Mouse (Mus musculus): ENCODE results near the gene Cpped1.

Cpped1 gene

GRCm38 (mm10) chr16:11848990-11849658 is 60.1 kb downstream of the Cpped1 start:
- DNase-seq (ENCODE audit: inconsistent age in 2 of 2, low spot score in 1 of 2), result no peak

- no peak for DNase-seq (ENCODE audit: inconsistent age in 2 of 2, low spot score in 1 of 2)
These were observed 63.9 kb downstream of the Cpped1 start for GRCm38 (mm10) chr16:11845309-11845708.

GRCm38 (mm10) chr16:11843441-11843840 is 65.8 kb downstream of the Cpped1 start:
- DNase-seq (ENCODE audit: inconsistent age in 2 of 2, low spot score in 1 of 2), result no peak

- DNase-seq (ENCODE audit: inconsistent age in 2 of 2, low spot score in 1 of 2), result no peak
These were observed 75.8 kb downstream of the Cpped1 start for GRCm38 (mm10) chr16:11833474-11833873.

GRCm38 (mm10) chr16:11828816-11829215 is 80.4 kb downstream of the Cpped1 start:
- no peak for DNase-seq (ENCODE audit: inconsistent age in 2 of 2, low spot score in 1 of 2)

DNA sequence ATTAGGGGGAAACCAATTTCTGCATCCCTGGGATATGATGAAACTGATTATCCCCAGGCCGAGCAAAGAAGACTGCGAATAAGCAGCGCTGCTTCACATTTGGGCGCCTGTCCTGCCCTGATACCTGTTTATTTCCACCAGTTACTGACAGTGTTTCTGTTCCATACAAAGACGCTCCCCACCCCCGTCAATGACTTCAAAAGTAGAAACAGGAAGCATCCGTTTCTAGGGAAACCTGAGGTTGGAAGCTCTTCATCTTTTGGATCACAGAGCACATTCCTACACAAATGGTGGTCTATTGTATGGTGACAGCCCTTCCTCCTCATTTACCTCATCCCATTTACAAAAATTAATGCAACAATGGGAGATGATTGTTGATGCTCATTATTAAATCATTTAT is 84.4 kb downstream of the Cpped1 start:
- no peak for DNase-seq (ENCODE audit: inconsistent age in 2 of 2, low spot score in 1 of 2)

GRCm38 (mm10) chr16:11824385-11824784 is 84.9 kb downstream of the Cpped1 start:
- DNase-seq (ENCODE audit: inconsistent age in 2 of 2, low spot score in 1 of 2), result no peak

GRCm38 (mm10) chr16:11820791-11821190 is 88.5 kb downstream of the Cpped1 start:
- DNase-seq (ENCODE audit: inconsistent age in 2 of 2, low spot score in 1 of 2), result no peak

DNA sequence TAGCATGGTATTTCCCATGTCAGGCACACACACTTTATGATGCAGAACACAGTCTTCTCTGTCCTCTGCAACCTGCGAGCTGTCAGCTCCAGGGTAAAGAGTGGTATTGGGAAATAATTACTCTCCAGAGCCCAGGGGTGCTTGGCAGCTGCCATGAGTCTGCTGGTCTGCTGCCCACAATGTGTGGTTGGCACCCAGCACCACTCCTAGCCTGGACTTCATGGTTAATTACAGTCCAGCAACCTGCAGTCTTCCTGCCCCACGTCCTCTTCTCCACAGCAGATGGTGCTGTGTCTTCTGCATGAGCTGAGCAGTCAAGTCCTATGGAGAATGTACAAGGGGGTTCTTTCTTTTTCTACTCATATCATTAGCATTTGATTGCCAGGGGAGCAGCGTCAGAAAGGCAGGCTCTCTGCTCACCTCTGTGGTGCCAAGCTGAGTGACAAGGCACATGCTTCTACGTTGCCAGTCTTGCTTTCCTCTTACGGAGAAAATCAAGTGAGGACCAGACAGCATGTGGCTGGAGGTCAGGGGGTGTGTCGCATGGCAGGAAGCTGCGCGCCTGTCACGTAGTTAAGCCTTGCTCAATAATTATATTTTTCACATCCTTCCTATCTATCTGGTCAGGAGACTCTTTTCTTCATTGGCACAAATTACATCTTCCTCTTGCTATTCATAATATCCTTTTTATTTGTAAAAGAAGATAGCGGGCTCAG is 94.2 kb downstream of the Cpped1 start:
- DNase-seq (ENCODE audit: inconsistent age in 2 of 2, low spot score in 1 of 2), result peak; percentile 19 to 68

DNA sequence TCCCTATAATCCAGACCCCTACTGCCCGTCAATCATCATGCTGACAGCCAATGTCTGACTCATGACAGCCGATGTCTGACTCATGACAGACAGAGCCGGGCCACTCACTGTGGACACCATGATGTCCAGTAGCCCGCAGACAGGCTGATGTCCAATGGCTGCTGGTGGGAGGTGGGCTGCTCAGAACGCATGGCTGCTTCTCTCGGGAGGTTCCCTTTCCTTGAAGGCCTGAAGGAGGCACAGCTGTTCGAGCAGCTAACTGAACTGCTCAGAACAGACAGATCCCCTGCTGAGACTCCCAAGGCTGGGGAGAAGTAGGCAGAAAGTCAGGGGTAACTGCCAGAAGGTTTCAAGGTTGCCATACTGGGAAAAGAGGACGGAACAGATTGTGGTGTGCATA is 97.1 kb downstream of the Cpped1 start:
- peak; percentile 11 to 57 for DNase-seq (ENCODE audit: inconsistent age in 2 of 2, low spot score in 1 of 2)

GRCm38 (mm10) chr16:11809615-11810014 is 99.6 kb downstream of the Cpped1 start:
- no peak for DNase-seq (ENCODE audit: inconsistent age in 2 of 2, low spot score in 1 of 2)

- DNase-seq (ENCODE audit: inconsistent age in 2 of 2, low spot score in 1 of 2), result peak; percentile 64 to 90
These were observed 107.2 kb downstream of the Cpped1 start for GRCm38 (mm10) chr16:11801960-11802539.

GRCm38 (mm10) chr16:11795758-11796460 is 113.3 kb downstream of the Cpped1 start:
- no peak for DNase-seq (ENCODE audit: inconsistent age in 2 of 2, low spot score in 1 of 2)

GRCm38 (mm10) chr16:11794628-11795027 is 114.6 kb downstream of the Cpped1 start:
- no peak for DNase-seq (ENCODE audit: inconsistent age in 2 of 2, low spot score in 1 of 2)

DNA sequence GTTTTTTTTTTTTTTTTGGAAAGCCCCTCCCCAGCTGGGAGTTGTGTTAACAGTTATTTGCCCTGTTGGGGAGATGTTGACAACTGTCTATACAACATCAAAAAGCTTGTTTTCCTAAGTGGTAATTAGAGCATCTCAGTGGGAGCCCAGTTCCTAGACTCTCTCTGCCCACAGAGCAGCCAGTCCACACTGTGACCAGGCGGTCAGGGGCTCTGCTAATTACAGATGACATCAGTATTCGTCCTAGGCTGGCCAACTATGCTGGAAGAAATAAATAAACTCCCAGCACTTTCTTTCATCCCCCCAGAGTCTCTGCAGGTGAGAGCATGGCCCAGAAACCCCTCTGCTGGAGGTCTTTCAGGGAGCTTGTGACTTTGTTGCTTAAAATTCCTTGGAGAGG is 115.9 kb downstream of the Cpped1 start:
- no peak for DNase-seq (ENCODE audit: inconsistent age in 2 of 2, low spot score in 1 of 2)

DNA sequence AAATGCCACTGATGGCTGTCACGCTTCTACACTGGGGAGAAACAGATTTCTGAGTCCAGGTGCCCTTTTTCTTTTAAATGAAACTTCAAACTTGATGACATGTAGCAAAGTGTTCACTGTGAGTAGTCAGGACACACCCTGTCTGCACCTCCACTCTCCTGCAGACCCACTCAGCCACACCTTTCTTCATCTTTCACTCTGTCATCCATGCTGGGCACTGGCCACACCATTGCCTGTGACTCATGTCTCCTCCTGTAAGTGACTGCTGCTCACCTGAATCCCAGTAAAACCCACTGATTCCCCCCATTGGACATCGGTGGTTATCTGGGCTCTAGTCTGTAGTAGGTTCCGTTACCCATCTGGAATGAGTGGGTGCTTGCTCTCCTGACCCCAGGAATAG is 118.8 kb downstream of the Cpped1 start:
- DNase-seq (ENCODE audit: inconsistent age in 2 of 2, low spot score in 1 of 2), result no peak

DNA sequence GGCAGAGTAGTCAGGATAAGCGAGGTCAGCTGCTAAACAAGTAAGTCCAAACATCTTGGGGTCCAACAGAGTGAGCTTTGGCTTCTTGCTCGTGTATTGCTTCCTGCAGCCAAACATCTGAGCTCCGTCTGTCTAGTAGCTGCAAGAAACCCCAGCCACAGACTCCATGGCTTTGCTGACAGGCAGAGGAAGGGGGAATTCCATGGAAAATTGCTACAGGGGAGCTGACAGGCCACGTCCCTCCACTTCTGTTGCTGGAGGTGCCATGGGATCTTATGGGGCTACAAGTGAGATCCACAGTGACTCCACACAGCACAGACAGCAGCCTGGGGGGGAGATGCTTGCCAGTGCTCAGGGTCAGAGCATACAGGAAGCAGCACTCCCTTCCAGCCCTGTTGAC is 123.4 kb downstream of the Cpped1 start:
- DNase-seq (ENCODE audit: inconsistent age in 2 of 2, low spot score in 1 of 2), result no peak

DNA sequence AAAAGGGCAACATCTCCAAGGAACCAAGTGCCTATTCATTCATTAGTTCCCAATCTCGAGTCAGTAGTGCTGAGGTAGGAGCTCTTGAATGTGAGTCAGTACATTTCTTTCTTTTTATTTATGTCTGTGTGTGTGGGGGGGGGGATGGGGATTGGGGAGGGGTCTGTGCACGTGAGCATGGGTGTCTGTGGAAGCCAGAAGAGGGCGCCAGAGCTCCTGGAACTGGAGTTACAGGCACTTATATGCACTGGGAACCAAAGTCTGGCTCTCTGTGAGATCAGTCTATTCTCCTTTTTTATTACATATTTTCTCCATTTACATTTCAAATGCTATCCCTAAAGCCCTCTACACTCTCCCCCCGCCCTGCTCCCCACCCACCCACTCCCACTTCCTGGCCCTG is 124.9 kb downstream of the Cpped1 start:
- DNase-seq (ENCODE audit: inconsistent age in 2 of 2, low spot score in 1 of 2), result no peak

- DNase-seq (ENCODE audit: inconsistent age in 2 of 2, low spot score in 1 of 2), result no peak
These were observed 125.9 kb downstream of the Cpped1 start for GRCm38 (mm10) chr16:11783337-11783736.

DNA sequence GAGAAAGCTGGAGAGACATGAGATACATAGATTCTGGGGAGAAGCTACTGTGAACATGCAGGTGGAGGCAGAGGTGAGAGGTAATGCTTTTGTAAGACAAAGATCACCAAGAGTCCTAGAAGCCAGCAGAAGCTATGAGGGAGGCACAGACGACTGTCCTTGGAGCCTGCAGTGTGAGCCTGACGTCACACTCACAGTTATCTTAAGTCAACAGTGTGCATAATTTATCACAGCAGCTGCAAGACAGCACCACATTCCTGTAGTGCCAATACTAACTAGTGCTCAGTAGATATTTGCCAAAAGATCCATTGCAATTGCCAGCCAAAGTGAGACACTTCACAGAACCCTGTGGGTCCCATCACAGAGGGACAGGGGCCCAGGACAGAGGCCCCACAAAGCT is 127.2 kb downstream of the Cpped1 start:
- peak; percentile 57 to 74 for DNase-seq (ENCODE audit: inconsistent age in 2 of 2, low spot score in 1 of 2)

- no peak for DNase-seq (ENCODE audit: inconsistent age in 2 of 2, low spot score in 1 of 2)
These were observed 130.4 kb downstream of the Cpped1 start for GRCm38 (mm10) chr16:11778715-11779460.
